Mouse (Mus musculus) myocyte (in vitro differentiated cells): ENCODE results near the gene Sppl3. TPM values are rescaled to one million over a fixed set of nuclear protein-coding genes. Genes with fewer than 3 reads are reported as not detected.

Experiments
- H3K27me3 ChIP-seq: one replicate; pipeline ENCODE4 v1.6.1; 2011; ENCODE audit not compliant: control insufficient read depth, insufficient read depth, insufficient read length
- H3K36me3 ChIP-seq: one replicate; pipeline ENCODE4 v1.6.1; 2011; ENCODE audit not compliant: control insufficient read depth, insufficient read depth
- H3K4me2 ChIP-seq: one replicate; pipeline ENCODE4 v1.6.1; 2011; ENCODE audit warnings: low read depth, control low read depth
- H3K4me3 ChIP-seq: one replicate; pipeline ENCODE4 v1.5.1; 2011; ENCODE audit warnings: mild to moderate bottlenecking, control low read depth, moderate library complexity
- H3K79me2 ChIP-seq: one replicate; pipeline ENCODE4 v1.6.1; 2011; ENCODE audit not compliant: control insufficient read depth, insufficient read depth
- H3ac ChIP-seq: one replicate; pipeline ENCODE4 v1.6.1; 2011; ENCODE audit not compliant: control insufficient read depth, insufficient read length
- CEBPB ChIP-seq: IDR thresholded peaks from 2 replicates; pipeline ENCODE4 v1.6.1; 2011; ENCODE audit warnings: mild to moderate bottlenecking, moderate library complexity; ENCODE audit not compliant: poor library complexity, insufficient read depth, severe bottlenecking
- E2F4 ChIP-seq: IDR thresholded peaks from one replicate; pipeline ENCODE4 v1.6.1; 2011; ENCODE audit warnings: mild to moderate bottlenecking, control low read depth, moderate library complexity; ENCODE audit not compliant: insufficient read depth
- MAX ChIP-seq: IDR thresholded peaks from one replicate; pipeline ENCODE4 v1.6.1; 2011; ENCODE audit warnings: low read depth, mild to moderate bottlenecking, control low read depth
- MYOD1 ChIP-seq, 3 experiments: IDR thresholded peaks; one replicate each; pipeline ENCODE4 v1.6.1; 2011; ENCODE audit warnings: control low read depth in 2 of 3, low read depth in 2 of 3, mild to moderate bottlenecking in 2 of 3, moderate library complexity in 1 of 3; ENCODE audit not compliant: insufficient read length in 2 of 3, control insufficient read depth in 1 of 3
- MYOG ChIP-seq, 3 experiments: IDR thresholded peaks; one replicate each; pipeline ENCODE4 v1.6.1; 2011; ENCODE audit warnings: control low read depth in 2 of 3, low read depth in 2 of 3, mild to moderate bottlenecking in 2 of 3; ENCODE audit not compliant: insufficient read length in 2 of 3, control insufficient read depth in 1 of 3, insufficient read depth in 1 of 3
- POLR2A ChIP-seq: IDR thresholded peaks from one replicate; pipeline ENCODE4 v1.6.1; 2011; ENCODE audit warnings: low read depth, mild to moderate bottlenecking, control low read depth, moderate library complexity; ENCODE audit not compliant: insufficient read length
- POLR2AphosphoS2 ChIP-seq: IDR thresholded peaks from one replicate; pipeline ENCODE4 v1.6.1; 2011; ENCODE audit warnings: low read depth, control low read depth; ENCODE audit not compliant: insufficient read length
- REST ChIP-seq: IDR thresholded peaks from one replicate; pipeline ENCODE4 v1.6.1; 2011; ENCODE audit warnings: mild to moderate bottlenecking, control low read depth, moderate library complexity; ENCODE audit not compliant: insufficient read depth, insufficient read length
- SRF ChIP-seq: IDR thresholded peaks from one replicate; pipeline ENCODE4 v1.6.1; 2011; ENCODE audit warnings: low read depth; ENCODE audit not compliant: control insufficient read depth, insufficient read length
- TCF12 ChIP-seq: IDR thresholded peaks from one replicate; pipeline ENCODE4 v1.6.1; 2011; ENCODE audit warnings: mild to moderate bottlenecking, control low read depth; ENCODE audit not compliant: poor library complexity, insufficient read depth, severe bottlenecking
- TCF3 ChIP-seq: IDR thresholded peaks from one replicate; pipeline ENCODE4 v1.6.1; 2011; ENCODE audit warnings: low read depth, control low read depth; ENCODE audit not compliant: insufficient read length
- USF1 ChIP-seq: IDR thresholded peaks from one replicate; pipeline ENCODE4 v1.6.1; 2011; ENCODE audit warnings: low read depth, mild to moderate bottlenecking, control low read depth, moderate library complexity
- polyA plus RNA-seq: library from polyadenylated mRNA; unstranded; fragments of >200 nt; fragmentation: generic; extraction: Trizol; gene quantifications from one replicate; pipeline ENCODE4 v1.2.1, GENCODE M21; 2012; ENCODE audit warnings: missing spikeins

The Sppl3 gene
- polyA plus RNA-seq, 1 experiment, result 24.9 TPM

DNA sequence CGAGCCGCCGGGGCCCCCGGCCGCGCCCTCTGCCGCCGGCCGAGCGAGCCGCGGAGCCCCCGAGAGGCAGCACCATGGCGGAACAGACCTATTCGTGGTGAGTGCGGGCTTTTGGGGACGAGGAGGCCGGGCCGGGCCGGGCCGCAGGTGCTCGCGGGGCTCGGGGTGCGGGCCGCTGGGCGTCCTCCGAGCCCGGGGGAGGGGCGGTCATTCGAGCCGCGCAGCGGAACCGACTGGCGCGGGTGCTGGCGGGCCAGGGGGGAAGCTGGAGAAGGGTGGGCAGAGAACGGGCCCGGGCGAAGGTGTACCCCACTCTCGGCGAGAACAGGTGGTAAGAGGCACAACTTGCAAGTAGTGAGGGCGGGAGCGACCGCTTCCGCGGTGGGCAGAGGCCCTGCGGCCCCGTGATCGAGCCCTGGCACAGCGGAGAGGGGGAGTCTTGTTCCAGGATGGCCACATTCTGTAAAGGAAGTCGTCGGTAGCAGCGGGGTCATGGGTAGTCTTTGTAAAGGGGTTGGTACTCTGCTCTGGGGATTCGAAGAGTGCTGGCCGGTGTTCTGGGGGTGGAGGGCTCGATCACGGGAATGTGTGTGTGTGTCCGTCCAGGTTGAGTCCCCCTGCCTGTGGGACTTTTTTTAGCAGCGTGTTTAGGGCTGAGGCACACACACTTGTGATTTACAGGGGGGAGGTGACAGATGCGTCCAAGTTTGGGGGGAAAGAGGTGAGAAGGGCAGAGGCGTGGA, 753 bp downstream of the Sppl3 start:
- Histone ChIP-seq H3ac (peak overlapping the region; percentile 92), H3K4me3 (peak overlapping the region; percentile 80), H3K79me2 (peaks cover 52% of the 10 kb centered on the region), H3K27me3 (no peaks in the 10 kb centered on the region), H3K4me2 (peak overlapping the region; percentile 86), H3K36me3 (no peaks in the 10 kb centered on the region)
- TF ChIP-seq REST (no peak), MYOG (IDR thresholded peaks at IDR 0.05; ENCODE audit: control insufficient read depth in 1 of 3, insufficient read depth in 1 of 3, insufficient read length in 2 of 3, low read depth in 2 of 3) (peak in 1 of 3 experiments; percentile 24)

DNA sequence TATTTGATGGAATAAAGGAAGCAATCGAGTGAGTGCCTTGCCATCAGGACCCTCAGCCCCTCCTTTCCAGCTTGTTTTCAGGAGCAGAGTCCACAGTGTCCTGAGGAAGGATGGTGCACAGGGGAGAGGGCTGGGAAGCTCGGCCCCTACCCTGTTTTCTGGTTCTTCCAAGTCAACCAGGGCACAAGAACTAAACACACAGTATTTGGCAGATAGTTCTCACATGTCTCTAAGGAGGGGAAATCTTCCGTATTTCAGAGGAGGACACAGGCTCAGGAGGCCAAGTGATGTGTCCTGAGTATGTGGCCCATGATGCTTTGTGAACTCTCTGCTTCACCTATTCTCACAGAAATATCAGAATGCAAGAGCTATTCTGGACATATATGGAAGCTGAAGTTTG, 2.5 kb downstream of the Sppl3 start:
- peaks cover 68% of the 10 kb centered on the region for H3K79me2 ChIP-seq
- H3K4me2 ChIP-seq, result peak overlapping the region; percentile 86
- TF ChIP-seq SRF, result no peak
- no peak for TF ChIP-seq POLR2A
- no peak for TF ChIP-seq TCF3
- no peak for TF ChIP-seq MYOG (IDR thresholded peaks at IDR 0.05; ENCODE audit: control insufficient read depth in 1 of 3, insufficient read depth in 1 of 3, insufficient read length in 2 of 3, low read depth in 2 of 3)
- no peak for TF ChIP-seq TCF12
- no peak for TF ChIP-seq REST
- TF ChIP-seq MYOD1 (IDR thresholded peaks at IDR 0.05; ENCODE audit: control insufficient read depth in 1 of 3, insufficient read length in 2 of 3, low read depth in 2 of 3), result no peak
- no peak for TF ChIP-seq USF1
- TF ChIP-seq MAX, result no peak
- no peak for TF ChIP-seq E2F4
- TF ChIP-seq POLR2AphosphoS2, result no peak
- TF ChIP-seq CEBPB, result no peak
- no peak overlapping the region for H3ac ChIP-seq
- no peaks in the 10 kb centered on the region for H3K36me3 ChIP-seq
- peak overlapping the region; percentile 80 for H3K4me3 ChIP-seq
- no peaks in the 10 kb centered on the region for H3K27me3 ChIP-seq

DNA sequence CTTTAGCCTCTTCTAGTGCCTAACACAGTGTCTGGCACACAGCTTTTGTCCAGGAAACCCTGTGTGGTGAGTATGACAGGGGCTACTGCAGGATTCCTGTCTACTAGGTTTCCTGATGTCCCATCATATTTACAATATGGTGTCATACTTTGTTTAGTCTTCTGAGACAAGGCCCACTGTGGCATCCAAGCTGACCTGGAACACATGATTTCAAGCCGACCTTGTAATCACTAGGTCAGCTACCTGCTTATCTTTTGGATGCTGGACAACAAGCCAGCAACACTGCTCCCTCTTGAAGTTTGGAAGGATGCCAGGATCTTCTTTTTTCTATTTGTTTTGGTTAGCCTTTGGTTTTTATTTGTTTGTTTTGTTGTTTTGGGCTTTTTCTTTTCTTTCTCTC, 3.6 kb downstream of the Sppl3 start:
- TF ChIP-seq MYOG (IDR thresholded peaks at IDR 0.05; ENCODE audit: control insufficient read depth in 1 of 3, insufficient read depth in 1 of 3, insufficient read length in 2 of 3, low read depth in 2 of 3), result no peak
- TF ChIP-seq USF1, result no peak
- no peak for TF ChIP-seq MAX
- no peak for TF ChIP-seq POLR2AphosphoS2
- no peak for TF ChIP-seq REST
- TF ChIP-seq TCF12, result no peak
- TF ChIP-seq E2F4, result no peak
- TF ChIP-seq SRF, result no peak
- TF ChIP-seq CEBPB, result no peak
- H3K79me2 ChIP-seq, result peaks cover 79% of the 10 kb centered on the region
- no peak overlapping the region for H3K4me3 ChIP-seq
- no peak overlapping the region for H3ac ChIP-seq
- H3K36me3 ChIP-seq, result no peaks in the 10 kb centered on the region
- H3K4me2 ChIP-seq, result no peak overlapping the region
- no peaks in the 10 kb centered on the region for H3K27me3 ChIP-seq

DNA sequence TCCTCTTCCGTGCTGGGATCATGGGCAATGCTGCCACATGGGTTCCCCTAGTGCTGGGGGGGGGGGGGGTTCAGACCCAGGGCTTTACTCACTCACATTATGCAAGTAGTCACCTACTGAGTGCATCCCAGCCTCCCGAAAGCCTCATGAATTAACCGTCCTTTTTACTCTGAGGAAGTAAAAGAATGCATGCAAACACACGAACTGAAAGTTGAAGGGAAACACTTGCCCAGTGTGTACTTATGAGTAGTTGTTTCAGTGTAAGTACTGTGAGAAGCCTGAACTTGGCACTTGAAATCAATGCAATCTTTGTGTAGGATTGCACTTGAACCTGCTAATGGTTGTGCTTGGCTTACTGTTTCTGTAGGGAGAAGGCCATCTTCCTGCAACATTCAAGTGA, 4.2 kb downstream of the Sppl3 start:
- Histone ChIP-seq H3ac (no peak overlapping the region), H3K36me3 (no peaks in the 10 kb centered on the region), H3K4me3 (no peak overlapping the region), H3K79me2 (peaks cover 84% of the 10 kb centered on the region), H3K4me2 (no peak overlapping the region), H3K27me3 (no peaks in the 10 kb centered on the region)
- no peak for TF ChIP-seq MYOD1 (IDR thresholded peaks at IDR 0.05; ENCODE audit: control insufficient read depth in 1 of 3, insufficient read length in 2 of 3, low read depth in 2 of 3)
- TF ChIP-seq TCF3, result no peak
- no peak for TF ChIP-seq USF1
- TF ChIP-seq TCF12, result no peak

DNA sequence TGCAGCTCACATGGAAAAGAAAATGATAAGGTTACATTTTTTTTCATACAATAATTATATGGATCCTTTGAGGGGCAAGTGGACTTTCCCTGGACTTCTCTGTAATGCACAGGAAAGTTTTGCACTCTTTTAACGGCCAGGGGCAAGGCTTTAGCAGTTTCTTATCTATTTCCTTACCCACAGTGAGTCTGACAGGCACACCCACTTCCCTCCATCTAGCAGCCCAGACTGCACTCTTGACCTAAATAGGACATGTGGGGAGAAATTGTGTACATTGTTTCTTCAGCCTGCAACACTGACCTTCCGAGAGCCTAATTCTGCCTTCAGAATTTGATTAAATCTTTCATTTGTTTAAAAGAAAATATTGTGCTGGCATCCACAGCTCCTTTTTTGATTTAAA, 7.3 kb downstream of the Sppl3 start:
- Histone ChIP-seq H3K79me2 (peaks cover 98% of the 10 kb centered on the region), H3K4me2 (no peak overlapping the region), H3K4me3 (no peak overlapping the region), H3ac (no peak overlapping the region), H3K27me3 (no peaks in the 10 kb centered on the region), H3K36me3 (no peaks in the 10 kb centered on the region)
- TF ChIP-seq SRF (no peak), MYOD1 (IDR thresholded peaks at IDR 0.05; ENCODE audit: control insufficient read depth in 1 of 3, insufficient read length in 2 of 3, low read depth in 2 of 3) (no peak), TCF3 (no peak), MYOG (IDR thresholded peaks at IDR 0.05; ENCODE audit: control insufficient read depth in 1 of 3, insufficient read depth in 1 of 3, insufficient read length in 2 of 3, low read depth in 2 of 3) (no peak), CEBPB (no peak), E2F4 (no peak), USF1 (no peak), TCF12 (no peak), POLR2A (no peak), MAX (no peak), POLR2AphosphoS2 (no peak), REST (no peak)
